Mouse (Mus musculus): ENCODE measurements around the gene Enox1.

- TF ChIP-seq HCFC1 (IDR thresholded peaks at IDR 0.05; ENCODE audit: borderline replicate concordance, insufficient read depth, low read length) = no peak
- TF ChIP-seq MAFK (IDR thresholded peaks at IDR 0.05; ENCODE audit: insufficient read depth, low read depth, low read length) = no peak
Observed at GRCm38 (mm10) chr14:77291756-77292155, 135.2 kb downstream of the Enox1 start.
